8 mouse cellular contexts compared by ENCODE assay signal in the genomic region with DNA sequence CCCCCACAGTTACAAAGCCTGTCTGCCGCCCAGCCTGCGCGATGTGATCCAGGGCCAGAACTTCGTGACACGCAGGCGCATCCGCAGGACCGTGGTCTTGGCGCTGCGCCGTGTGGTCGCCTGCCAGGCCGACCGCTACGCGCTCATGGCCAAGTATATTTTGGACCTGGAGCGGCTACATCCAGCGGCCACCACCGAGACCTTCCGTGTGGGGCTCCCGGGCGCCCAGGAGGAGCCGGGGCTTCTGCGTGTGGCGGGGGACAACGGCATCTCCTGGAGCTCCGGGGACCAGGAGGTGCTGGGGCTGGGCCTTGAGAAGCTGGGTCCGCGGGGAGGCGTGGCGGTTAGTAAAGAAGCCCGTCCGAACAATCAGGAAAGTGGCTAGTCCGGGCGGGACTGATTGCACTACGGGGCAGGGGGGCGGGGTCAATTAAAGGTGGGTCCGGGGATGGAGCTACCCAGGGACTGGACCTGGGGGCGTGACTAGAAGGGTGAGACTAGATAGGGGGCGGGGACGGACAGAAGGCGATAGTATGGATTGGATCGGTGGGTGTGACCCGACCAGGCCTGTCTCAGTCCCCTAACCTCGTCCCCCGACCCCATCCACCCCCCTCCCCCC. TPM values are rescaled to one million over a fixed set of nuclear protein-coding genes. Genes with fewer than 3 reads are reported as not detected.
DNase-seq lines count a peak whose midpoint lies in the region; ATAC-seq lines count a peak whose summit lies in the region.

No protein-coding gene starts in this region.

- no peaks in the 10 kb centered on the region for H3K36me3 ChIP-seq in heart, embryonic 16.5 days (ENCODE audit: control insufficient read depth, insufficient read depth)
- peaks cover 7% of the 10 kb centered on the region; the same call in 1 of the 2 replicates for H3K36me3 ChIP-seq in liver, embryonic 15.5 days (replicated peaks)

- H3K27me3 ChIP-seq in heart, embryonic 16.5 days (ENCODE audit: control insufficient read depth, insufficient read depth, low read length): peaks cover 46% of the 10 kb centered on the region
- peaks cover 47% of the 10 kb centered on the region for H3K27me3 ChIP-seq in liver, embryonic 15.5 days

- 0 out of 2 replicates have a peak, but pooled peaks have one; percentile 10 for ATAC-seq in heart, embryonic 16.5 days (replicated peaks; ENCODE audit: extremely low read depth, insufficient read depth, low FRiP score)
- no peak for ATAC-seq in liver, embryonic 15.5 days (ENCODE audit: insufficient read depth)
- ATAC-seq in granulocyte monocyte progenitor cell, adult 5-6 weeks (replicated peaks; ENCODE audit: poor library complexity, severe bottlenecking): no peak

- H3K27ac ChIP-seq in heart, embryonic 16.5 days (ENCODE audit: low read length): no peak overlapping the region
- no peak overlapping the region for H3K27ac ChIP-seq in liver, embryonic 15.5 days (replicated peaks)

- 20% methylated on average over 46 of the region's 46 CpGs for WGBS in heart, embryonic 16.5 days
- 70% methylated on average over 46 of the region's 46 CpGs for WGBS in liver, embryonic 15.5 days (ENCODE audit: insufficient replicate concordance)

- H3K9me3 ChIP-seq in heart, embryonic 16.5 days (replicated peaks; ENCODE audit: control insufficient read depth, low read length): no peaks in the 10 kb centered on the region
- no peaks in the 10 kb centered on the region for H3K9me3 ChIP-seq in liver, embryonic 15.5 days (replicated peaks)

- peak overlapping the region; percentile 70 for H3K4me2 ChIP-seq in heart, embryonic 16.5 days (ENCODE audit: low read depth, low read length)
- peak overlapping the region; percentile 40 for H3K4me2 ChIP-seq in liver, embryonic 15.5 days

- peak overlapping the region; percentile 53 for H3K4me3 ChIP-seq in heart, embryonic 16.5 days (ENCODE audit: low read length)
- peak overlapping the region; percentile 18 for H3K4me3 ChIP-seq in liver, embryonic 15.5 days (replicated peaks)

- H3K4me1 ChIP-seq in heart, embryonic 16.5 days (ENCODE audit: control insufficient read depth, insufficient read depth, low read length): peaks cover 14% of the 10 kb centered on the region
- peaks cover 26% of the 10 kb centered on the region for H3K4me1 ChIP-seq in liver, embryonic 15.5 days (replicated peaks)

- H3K9ac ChIP-seq in heart, embryonic 16.5 days (ENCODE audit: low read length): peak overlapping the region; percentile 66
- no peak overlapping the region for H3K9ac ChIP-seq in liver, embryonic 15.5 days

- peak; percentile 55 for DNase-seq in adrenal gland, postnatal 14 days
- no peak for DNase-seq in adrenal gland, adult (ENCODE audit: inconsistent age in 2 of 2, low spot score in 1 of 2)
- DNase-seq in cerebellum, adult 8-10 months: peak; percentile 54
- no peak for DNase-seq in spleen, postnatal 36 days (ENCODE audit: low spot score in 2 of 2)
- no peak for DNase-seq in lung, postnatal 25 days (ENCODE audit: low spot score)

RNA-seq across cellular contexts. Expression of gene Jak3, which starts 3.6 kb away (rescaled TPM):
- total RNA-seq in adrenal gland, postnatal 14 days (2021): 17.4 and 21.4 TPM in 2 replicates
- 9.9 and 11.3 TPM in 2 replicates for polyA plus RNA-seq in heart, embryonic 16.5 days (2015; fragmentation: Nextera tagmentation; extraction: Ambion mirVana)
- 6.4 and 6.9 TPM in 2 replicates for polyA plus RNA-seq in liver, embryonic 15.5 days (2015; fragmentation: Nextera tagmentation; extraction: Ambion mirVana)
- total RNA-seq in granulocyte monocyte progenitor cell, adult 5-6 weeks (2014; fragmentation: Nextera tagmentation): 10.9 and 17.5 TPM in 2 replicates
- total RNA-seq in granulocyte monocyte progenitor cell, adult 5-6 weeks (2017): 7.2 and 8.1 TPM in 2 replicates

RNA-seq across cellular contexts. Expression of gene Unc13a, which starts 8.1 kb away (rescaled TPM):
- total RNA-seq in adrenal gland, postnatal 14 days (2021): 7.2 and 7.7 TPM in 2 replicates
- 0.47 and 0.72 TPM in 2 replicates for polyA plus RNA-seq in heart, embryonic 16.5 days (2015; fragmentation: Nextera tagmentation; extraction: Ambion mirVana)
- 0.16 and 0.20 TPM in 2 replicates for polyA plus RNA-seq in liver, embryonic 15.5 days (2015; fragmentation: Nextera tagmentation; extraction: Ambion mirVana)
- total RNA-seq in granulocyte monocyte progenitor cell, adult 5-6 weeks (2014; fragmentation: Nextera tagmentation): 0.60 TPM in 1 of 2 replicates, not detected in the other
- total RNA-seq in granulocyte monocyte progenitor cell, adult 5-6 weeks (2017): 0.04 and 1.8 TPM in 2 replicates

RNA-seq across cellular contexts. Expression of gene Insl3, which starts 9.4 kb away (rescaled TPM):
- 8.0 and 9.8 TPM in 2 replicates for total RNA-seq in adrenal gland, postnatal 14 days (2021)
- 2.1 and 3.4 TPM in 2 replicates for polyA plus RNA-seq in heart, embryonic 16.5 days (2015; fragmentation: Nextera tagmentation; extraction: Ambion mirVana)
- polyA plus RNA-seq in liver, embryonic 15.5 days (2015; fragmentation: Nextera tagmentation; extraction: Ambion mirVana): 2.2 and 3.0 TPM in 2 replicates
- total RNA-seq in granulocyte monocyte progenitor cell, adult 5-6 weeks (2014; fragmentation: Nextera tagmentation): 14.1 and 16.3 TPM in 2 replicates
- 1.2 and 4.4 TPM in 2 replicates for total RNA-seq in granulocyte monocyte progenitor cell, adult 5-6 weeks (2017)

RNA-seq across cellular contexts. Expression of gene B3gnt3, which starts 21.9 kb away (rescaled TPM):
- total RNA-seq in adrenal gland, postnatal 14 days (2021): 5.4 and 7.4 TPM in 2 replicates
- 4.0 and 4.3 TPM in 2 replicates for polyA plus RNA-seq in heart, embryonic 16.5 days (2015; fragmentation: Nextera tagmentation; extraction: Ambion mirVana)
- polyA plus RNA-seq in liver, embryonic 15.5 days (2015; fragmentation: Nextera tagmentation; extraction: Ambion mirVana): 4.1 and 5.2 TPM in 2 replicates
- total RNA-seq in granulocyte monocyte progenitor cell, adult 5-6 weeks (2014; fragmentation: Nextera tagmentation): 1.4 TPM in 1 of 2 replicates, not detected in the other
- total RNA-seq in granulocyte monocyte progenitor cell, adult 5-6 weeks (2017): 0.39 TPM in 1 of 2 replicates, not detected in the other

RNA-seq across cellular contexts. Expression of gene Fcho1, which starts 45.9 kb away (rescaled TPM):
- total RNA-seq in adrenal gland, postnatal 14 days (2021): 5.4 and 13.9 TPM in 2 replicates
- 7.6 and 20.4 TPM in 2 replicates for polyA plus RNA-seq in heart, embryonic 16.5 days (2015; fragmentation: Nextera tagmentation; extraction: Ambion mirVana)
- 23.0 and 25.0 TPM in 2 replicates for polyA plus RNA-seq in liver, embryonic 15.5 days (2015; fragmentation: Nextera tagmentation; extraction: Ambion mirVana)
- total RNA-seq in granulocyte monocyte progenitor cell, adult 5-6 weeks (2014; fragmentation: Nextera tagmentation): 62.4 and 98.0 TPM in 2 replicates
- 39.8 and 76.7 TPM in 2 replicates for total RNA-seq in granulocyte monocyte progenitor cell, adult 5-6 weeks (2017)

Comparison
In these comparisons a context has a peak if more than half of its experiments do, and no peak if none do; other contexts are left out.
1. DNase-seq: peak in adrenal gland, postnatal 14 days (single experiment) and cerebellum, adult 8-10 months (single experiment); none in adrenal gland, adult (0 of 2), spleen, postnatal 36 days (0 of 2) and lung, postnatal 25 days (single experiment).